Mouse (Mus musculus) MEL (cell line): ENCODE measurements around the gene Aldh5a1. TPM values are rescaled to one million over a fixed set of nuclear protein-coding genes. Genes with fewer than 3 reads are reported as not detected.

Source experiments
- DNase-seq: peaks from one replicate; pipeline ENCODE4 v3.0.0; 2011; ENCODE audit warnings: low read depth, low spot score
- H3K27ac ChIP-seq: 2 replicates; pipeline ENCODE4 v1.5.1; 2012; ENCODE audit warnings: low read depth, mild to moderate bottlenecking, control low read depth, low read length, moderate library complexity; ENCODE audit not compliant: control insufficient read depth
- H3K27me3 ChIP-seq, 2 experiments: fragments of 150-350 bp in 1 of 2; sonication (generic) in 1 of 2; 2 replicates each; pipeline ENCODE4 v1.6.1; 2012; ENCODE audit warnings: low read length in 2 of 2, mild to moderate bottlenecking in 2 of 2, improper control_type of control experiment in 1 of 2, moderate library complexity in 1 of 2; ENCODE audit not compliant: insufficient read depth in 2 of 2, control insufficient read depth in 1 of 2
- H3K36me3 ChIP-seq, 2 experiments: 2 replicates each; pipeline ENCODE4 v1.6.1; 2012 to 2014; ENCODE audit warnings: low read length in 2 of 2, improper control_type of control experiment in 1 of 2, inconsistent platforms in 1 of 2, mild to moderate bottlenecking in 1 of 2; ENCODE audit not compliant: insufficient read depth in 2 of 2, control insufficient read depth in 1 of 2
- H3K4me1 ChIP-seq, 2 experiments: fragments of 150-350 bp in 1 of 2; sonication (generic) in 1 of 2; 2 replicates each; pipeline ENCODE4 v1.6.1; 2012; ENCODE audit warnings: low read length in 2 of 2, improper control_type of control experiment in 1 of 2, mild to moderate bottlenecking in 1 of 2; ENCODE audit not compliant: insufficient read depth in 2 of 2, control insufficient read depth in 1 of 2
- H3K4me3 ChIP-seq, 2 experiments: fragments of 150-350 bp in 1 of 2; sonication (generic) in 1 of 2; 2 replicates each; pipeline ENCODE4 v1.5.1; 2012; ENCODE audit warnings: low read depth in 2 of 2, low read length in 2 of 2, mild to moderate bottlenecking in 2 of 2, moderate library complexity in 2 of 2, control low read depth in 1 of 2, improper control_type of control experiment in 1 of 2; ENCODE audit not compliant: control insufficient read depth in 1 of 2, insufficient read depth in 1 of 2
- H3K79me2 ChIP-seq: 2 replicates; pipeline ENCODE4 v1.6.1; 2012; ENCODE audit warnings: mild to moderate bottlenecking, low read length, moderate library complexity; ENCODE audit not compliant: control insufficient read depth, poor library complexity, insufficient read depth
- H3K9ac ChIP-seq: 2 replicates; pipeline ENCODE4 v1.6.1; 2012; ENCODE audit warnings: low read depth, mild to moderate bottlenecking, control low read depth, low read length, moderate library complexity; ENCODE audit not compliant: control insufficient read depth, poor library complexity, severe bottlenecking
- H3K9me3 ChIP-seq: fragments of 150-350 bp; sonication (generic); replicated peaks from 2 replicates; pipeline ENCODE4 v1.6.1; 2012; ENCODE audit warnings: mild to moderate bottlenecking, low read length, improper control_type of control experiment, moderate library complexity; ENCODE audit not compliant: insufficient read depth
- CHD1 ChIP-seq: IDR thresholded peaks from 2 replicates; pipeline ENCODE4 v1.6.1; 2012; ENCODE audit warnings: low read depth, mild to moderate bottlenecking, inconsistent platforms, low read length, improper control_type of control experiment
- E2F4 ChIP-seq: IDR thresholded peaks from 2 replicates; pipeline ENCODE4 v1.6.1; 2011; ENCODE audit warnings: low read depth, low read length, improper control_type of control experiment, borderline replicate concordance
- ETS1 ChIP-seq: IDR thresholded peaks from 2 replicates; pipeline ENCODE4 v1.6.1; 2012; ENCODE audit warnings: low read depth, mild to moderate bottlenecking, inconsistent platforms, low read length, improper control_type of control experiment, moderate library complexity
- GATA1 ChIP-seq: IDR thresholded peaks from 2 replicates; pipeline ENCODE4 v1.6.1; 2011; ENCODE audit warnings: low read depth, low read length, improper control_type of control experiment
- HCFC1 ChIP-seq: IDR thresholded peaks from 2 replicates; pipeline ENCODE4 v1.6.1; 2012; ENCODE audit warnings: low read depth, mild to moderate bottlenecking, inconsistent platforms, low read length, improper control_type of control experiment, moderate library complexity
- MAZ ChIP-seq: IDR thresholded peaks from 2 replicates; pipeline ENCODE4 v1.6.1; 2012; ENCODE audit warnings: low read depth, mild to moderate bottlenecking, inconsistent platforms, low read length, improper control_type of control experiment
- MXI1 ChIP-seq: IDR thresholded peaks from 2 replicates; pipeline ENCODE4 v1.6.1; 2011; ENCODE audit warnings: mild to moderate bottlenecking, low read depth, low read length, improper control_type of control experiment
- MYB ChIP-seq: IDR thresholded peaks from 2 replicates; pipeline ENCODE4 v1.6.1; 2011; ENCODE audit warnings: mild to moderate bottlenecking, low read depth, low read length, improper control_type of control experiment
- MYC ChIP-seq: IDR thresholded peaks from 2 replicates; pipeline ENCODE4 v1.6.1; 2011; ENCODE audit warnings: low read depth, mild to moderate bottlenecking, low read length, improper control_type of control experiment, moderate library complexity
- NRF1 ChIP-seq: IDR thresholded peaks from 2 replicates; pipeline ENCODE4 v1.6.1; 2014; ENCODE audit warnings: low read depth, mild to moderate bottlenecking, inconsistent platforms, low read length, improper control_type of control experiment, moderate library complexity; ENCODE audit not compliant: poor library complexity, insufficient read depth, severe bottlenecking
- POLR2AphosphoS2 ChIP-seq: IDR thresholded peaks from 2 replicates; pipeline ENCODE4 v1.6.1; 2011; ENCODE audit warnings: low read length, improper control_type of control experiment
- RAD21 ChIP-seq: IDR thresholded peaks from 2 replicates; pipeline ENCODE4 v1.6.1; 2011; ENCODE audit warnings: mild to moderate bottlenecking, low read depth, low read length, improper control_type of control experiment
- SIN3A ChIP-seq: IDR thresholded peaks from 2 replicates; pipeline ENCODE4 v1.6.1; 2012; ENCODE audit warnings: low read length, improper control_type of control experiment, inconsistent platforms
- TBP ChIP-seq: IDR thresholded peaks from 2 replicates; pipeline ENCODE4 v1.8.0; 2011; ENCODE audit warnings: low read depth, low read length, improper control_type of control experiment
- ZKSCAN1 ChIP-seq: IDR thresholded peaks from 2 replicates; pipeline ENCODE4 v1.6.1; 2012; ENCODE audit warnings: low read depth, mild to moderate bottlenecking, inconsistent platforms, low read length, improper control_type of control experiment, moderate library complexity
- ZNF384 ChIP-seq: IDR thresholded peaks from 2 replicates; pipeline ENCODE4 v1.6.1; 2012; ENCODE audit warnings: low read depth, mild to moderate bottlenecking, inconsistent platforms, low read length, improper control_type of control experiment
- polyA plus RNA-seq, 2 experiments: library from polyadenylated mRNA; stranded (reverse) in 1 of 2; unstranded in 1 of 2; fragments of >175 nt in 1 of 2; fragments of >200 nt in 1 of 2; gene quantifications; 2 replicates each; pipeline versions ENCODE4 v1.2.1 to v1.2.4; 2012; ENCODE audit warnings: low replicate concordance in 2 of 2, low read depth in 1 of 2; ENCODE audit not compliant: insufficient read length in 2 of 2, insufficient read depth in 1 of 2, missing spikeins in 1 of 2
- total RNA-seq: library from RNA; depleted of rRNA; stranded (reverse); fragments of 300-350 nt; gene quantifications from 2 replicates; pipeline ENCODE4 v1.2.3, GENCODE M21; 2012

Aldh5a1 gene
- total and polyA plus RNA-seq, 3 experiments, result 0.04 to 0.15 TPM; not detected in 1

DNA sequence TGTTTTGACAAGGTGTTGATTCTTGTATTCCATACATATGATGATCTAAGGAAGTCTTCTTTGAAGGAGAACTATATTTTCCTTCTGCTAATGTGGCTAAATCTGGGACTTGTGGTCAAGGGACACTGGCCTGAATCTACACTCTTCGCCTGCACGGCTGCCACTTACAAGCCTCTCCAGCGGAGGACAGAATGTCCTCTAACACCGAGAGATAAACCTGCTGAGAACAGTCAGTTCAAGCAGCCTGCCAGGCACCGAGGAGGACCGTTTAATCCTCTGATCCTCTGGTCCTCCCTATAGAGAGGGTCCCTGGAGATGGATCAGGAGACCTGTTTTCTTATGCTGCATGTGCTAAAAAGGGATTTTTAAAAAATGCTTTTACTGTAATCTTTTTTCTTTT is 34.0 kb downstream of the Aldh5a1 start:
- Histone ChIP-seq H3K9ac (no peak overlapping the region), H3K9me3 (no peaks in the 10 kb centered on the region), H3K27me3 (peaks cover 8 to 12% of the 10 kb centered on the region in 2 experiments), H3K4me3 (no peak overlapping the region), H3K27ac (no peak overlapping the region), H3K79me2 (no peaks in the 10 kb centered on the region), H3K36me3 (no peaks in the 10 kb centered on the region), H3K4me1 (no peaks in the 10 kb centered on the region)
- TF ChIP-seq MYB (no peak), E2F4 (no peak), HCFC1 (no peak), SIN3A (no peak), ETS1 (no peak), NRF1 (no peak), MXI1 (no peak), TBP (no peak), POLR2AphosphoS2 (no peak), MAZ (no peak), ZNF384 (no peak), CHD1 (no peak)
- no peak for DNase-seq

DNA sequence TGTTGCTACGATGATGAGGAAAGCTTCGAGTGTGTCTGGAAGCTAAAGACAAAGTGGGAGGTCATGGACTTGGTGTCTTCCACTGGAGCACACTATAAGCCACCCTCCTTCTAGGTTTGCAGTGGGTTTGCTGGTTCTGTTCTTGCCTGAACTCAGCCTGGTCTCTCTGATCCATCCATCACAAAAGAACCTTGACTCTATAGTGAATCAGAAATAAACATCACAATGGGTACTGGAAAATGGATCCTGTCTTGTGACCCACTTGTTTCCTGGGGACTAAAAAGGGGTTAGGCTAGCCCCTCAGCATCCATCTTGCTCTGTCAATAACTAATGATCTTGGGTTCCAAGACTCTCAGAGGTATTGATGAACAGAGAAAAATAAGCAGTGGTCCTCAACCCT is 35.5 kb downstream of the Aldh5a1 start:
- Histone ChIP-seq H3K9ac (no peak overlapping the region), H3K79me2 (no peaks in the 10 kb centered on the region), H3K36me3 (no peaks in the 10 kb centered on the region), H3K4me3 (no peak overlapping the region), H3K9me3 (no peaks in the 10 kb centered on the region), H3K4me1 (no peaks in the 10 kb centered on the region), H3K27ac (no peak overlapping the region), H3K27me3 (peaks cover 8 to 14% of the 10 kb centered on the region in 2 experiments)
- DNase-seq, result no peak
- TF ChIP-seq RAD21, result no peak

DNA sequence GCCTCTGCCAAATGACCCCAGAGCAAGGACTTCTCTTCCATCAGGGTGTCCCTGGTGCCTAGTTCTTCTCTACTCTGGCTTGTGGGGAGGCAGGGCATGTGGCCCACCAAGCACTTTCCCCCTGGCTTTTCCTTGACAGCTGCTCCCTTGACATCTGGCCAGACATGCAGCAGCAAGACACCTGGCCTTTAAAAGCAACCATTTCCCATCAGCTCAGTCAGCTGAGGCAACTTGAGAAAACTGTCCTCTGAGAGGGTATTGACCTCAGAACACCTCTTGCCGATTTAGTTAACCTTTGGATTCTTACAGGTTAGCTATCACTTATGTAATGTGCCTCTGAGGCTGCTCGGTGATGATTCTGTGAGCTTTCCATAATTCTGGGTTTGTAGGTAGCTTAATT is 43.6 kb downstream of the Aldh5a1 start:
- no peak for DNase-seq
- H3K9me3 ChIP-seq, result no peaks in the 10 kb centered on the region
- no peaks in the 10 kb centered on the region for H3K4me1 ChIP-seq
- H3K36me3 ChIP-seq, result no peaks in the 10 kb centered on the region
- H3K9ac ChIP-seq, result no peak overlapping the region
- no peaks in the 10 kb centered on the region for H3K79me2 ChIP-seq
- peaks cover 0 to 1% of the 10 kb centered on the region in 2 experiments; a peak in 2 of 4 replicates for H3K27me3 ChIP-seq
- H3K4me3 ChIP-seq, result no peak overlapping the region
- no peak overlapping the region for H3K27ac ChIP-seq
- no peak for TF ChIP-seq GATA1
- no peak for TF ChIP-seq ZNF384
- TF ChIP-seq MYB, result no peak
- TF ChIP-seq ZKSCAN1, result no peak
- TF ChIP-seq MYC, result no peak
